Mouse (Mus musculus) heart, adult 18-20 months (tissue): ENCODE data around the gene Fcgrt. TPM values are rescaled to one million over a fixed set of nuclear protein-coding genes. Genes with fewer than 3 reads are reported as not detected.
A peak's percentile ranks its signal among the peaks of the same experiment; 100 is the strongest.
"Not testable (repeated sequence)": the region's sequence is repeated elsewhere in the genome, so short reads cannot be mapped to it uniquely, and the experiment has no call there.

ENCODE experiments used
- DNase-seq, 2 experiments: peaks; one replicate each; pipeline ENCODE4 v3.0.0; 2021 to 2022; ENCODE audit warnings: mixed read lengths in 1 of 2
- total RNA-seq, 2 experiments: library from RNA; stranded (reverse); gene quantifications; 2 replicates each; pipeline ENCODE4 v1.2.3; 2021

Gene Fcgrt
- total RNA-seq, 2 experiments from 2014 or later = 60.3 to 66.8 TPM

- DNase-seq = no peak
Measured at GRCm38 (mm10) chr7:45111940-45112339, 8.3 kb upstream of the Fcgrt start.

- DNase-seq = not testable (repeated sequence)
Measured at GRCm38 (mm10) chr7:45110089-45110488, 6.4 kb upstream of the Fcgrt start.

GRCm38 (mm10) chr7:45107052-45107645 is 3.5 kb upstream of the Fcgrt start:
- no peak for DNase-seq

- no peak for DNase-seq
Measured at GRCm38 (mm10) chr7:45106441-45106840, 2.8 kb upstream of the Fcgrt start.

- no peak for DNase-seq
Measured at GRCm38 (mm10) chr7:45105491-45105890, 1.8 kb upstream of the Fcgrt start.

GRCm38 (mm10) chr7:45104941-45105340 is 1.3 kb upstream of the Fcgrt start:
- no peak for DNase-seq

- DNase-seq = peak; percentile 65 to 67
Measured at GRCm38 (mm10) chr7:45102940-45103585, 588 bp downstream of the Fcgrt start.

- DNase-seq = no peak
Measured at GRCm38 (mm10) chr7:45102441-45102840, 1.2 kb downstream of the Fcgrt start.

- DNase-seq = no peak
Measured at GRCm38 (mm10) chr7:45100046-45100445, 3.6 kb downstream of the Fcgrt start.

GRCm38 (mm10) chr7:45098541-45099240 is 5.0 kb downstream of the Fcgrt start:
- no peak for DNase-seq

- DNase-seq = peak in 1 of 2 experiments; percentile 74
Measured at GRCm38 (mm10) chr7:45097479-45097878, 6.2 kb downstream of the Fcgrt start.

- not testable (repeated sequence) for DNase-seq
Measured at GRCm38 (mm10) chr7:45095965-45096364, 7.7 kb downstream of the Fcgrt start.

GRCm38 (mm10) chr7:45095367-45095766 is 8.3 kb downstream of the Fcgrt start:
- peak in 1 of 2 experiments; percentile 75 for DNase-seq

GRCm38 (mm10) chr7:45094121-45094520 is 9.5 kb downstream of the Fcgrt start:
- DNase-seq = no peak

- no peak for DNase-seq
Measured at GRCm38 (mm10) chr7:45093516-45093905, 10.1 kb downstream of the Fcgrt start.

GRCm38 (mm10) chr7:45092828-45093515 is 10.7 kb downstream of the Fcgrt start:
- DNase-seq = no peak

GRCm38 (mm10) chr7:45092048-45092447 is 11.6 kb downstream of the Fcgrt start, which contains the start of gene Rcn3:
TSS of gene Rcn3 (minus strand) at chr7:45092221.
- DNase-seq = peak; percentile 88 to 91

GRCm38 (mm10) chr7:45091001-45091990 is 12.4 kb downstream of the Fcgrt start:
- peak; percentile 34 to 51 for DNase-seq

- DNase-seq = peak in 1 of 2 experiments; percentile 48
Measured at GRCm38 (mm10) chr7:45090251-45090977, 13.2 kb downstream of the Fcgrt start.

- no peak for DNase-seq
Measured at GRCm38 (mm10) chr7:45088597-45088996, 15.1 kb downstream of the Fcgrt start.

GRCm38 (mm10) chr7:45086084-45086483 is 17.6 kb downstream of the Fcgrt start:
- no peak for DNase-seq
